Mouse (Mus musculus) ES-E14 (cell line): Measurements from ENCODE around the gene Ggcx.

Experiments used
- HCFC1 ChIP-seq: IDR thresholded peaks from 2 replicates; pipeline ENCODE4 v1.6.1; 2012; ENCODE audit warnings: low read length, inconsistent platforms, borderline replicate concordance; ENCODE audit not compliant: insufficient read depth
- MAFK ChIP-seq: IDR thresholded peaks from 2 replicates; pipeline ENCODE4 v1.6.1; 2014; ENCODE audit warnings: mild to moderate bottlenecking, low read depth, low read length, inconsistent platforms; ENCODE audit not compliant: insufficient read depth
- ZNF384 ChIP-seq: IDR thresholded peaks from 2 replicates; pipeline ENCODE4 v1.6.1; 2012; ENCODE audit warnings: low read depth, low read length, inconsistent platforms

GRCm38 (mm10) chr6:72447487-72447886 is 33.4 kb downstream of the Ggcx start:
- TF ChIP-seq MAFK (no peak), HCFC1 (no peak), ZNF384 (no peak)
